Mouse (Mus musculus): ENCODE data around the gene Ppm1b. TPM values are rescaled to one million over a fixed set of nuclear protein-coding genes. Genes with fewer than 3 reads are reported as not detected.
"Not testable (repeated sequence)": the region's sequence is repeated elsewhere in the genome, so short reads cannot be mapped to it uniquely, and the experiment has no call there.

The Ppm1b gene
- polyA plus RNA-seq (2015; fragmentation: Nextera tagmentation; extraction: Ambion mirVana): 98.2 and 105 TPM in 2 replicates

- Histone ChIP-seq H3K4me1 (peaks cover 29% of the 10 kb centered on the region), H3K4me3 (peak within 1 kb of the TSS; percentile 81), H3K27me3 (no peaks in the 10 kb centered on the region), H3K36me3 (no peaks in the 10 kb centered on the region), H3K9ac (replicated peaks) (peak within 1 kb of the TSS; percentile 49), H3K27ac (replicated peaks) (peak within 1 kb of the TSS; percentile 96), H3K4me2 (replicated peaks) (peak within 1 kb of the TSS; percentile 54), H3K9me3 (no peaks in the 10 kb centered on the region)
- WGBS: 32% methylated on average over 9 of the region's 9 CpGs
- ATAC-seq (replicated peaks): no peak
Measured at GRCm38 (mm10) chr17:84956441-84956840, at the start of gene Ppm1b. Ppm1b (plus strand) TSS chr17:84956741.

DNA sequence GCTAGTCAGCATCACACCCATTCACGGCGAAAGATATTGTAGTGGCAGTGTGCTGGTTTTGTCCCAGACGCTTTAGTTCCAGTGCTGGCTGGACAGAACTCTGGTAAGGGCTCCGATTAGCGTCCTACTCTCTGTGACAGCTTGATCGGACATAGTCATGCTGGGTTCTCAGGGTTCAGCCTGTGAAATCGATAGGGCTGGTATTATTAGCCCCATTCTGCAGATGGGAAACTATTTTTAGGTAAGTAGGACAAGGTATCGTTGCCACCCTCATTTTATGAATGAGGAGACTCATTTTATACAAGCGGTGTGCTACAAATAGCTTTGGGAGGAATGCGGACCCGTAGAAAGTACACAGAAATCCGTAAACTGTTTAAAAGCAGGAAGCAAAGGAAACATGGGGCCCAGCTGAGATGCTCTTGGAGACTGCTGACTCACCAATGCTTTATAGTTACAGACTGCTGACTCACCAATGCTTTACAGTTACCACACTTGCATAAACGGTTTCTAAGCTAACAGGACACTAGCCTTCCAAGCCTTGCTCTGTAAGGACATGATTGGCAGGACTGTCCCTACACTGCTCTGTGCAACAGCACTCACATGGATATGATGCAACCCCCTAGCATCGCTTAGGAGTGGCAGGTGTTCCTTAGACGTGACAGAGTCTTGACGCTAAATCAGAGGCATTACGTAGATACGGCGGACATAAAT is 34.7 kb upstream of the Ppm1b start:
- H3K9me3 ChIP-seq: no peaks in the 10 kb centered on the region
- 89% methylated on average over 19 of the region's 19 CpGs for WGBS
- no peak overlapping the region for H3K4me3 ChIP-seq
- no peaks in the 10 kb centered on the region for H3K4me1 ChIP-seq
- H3K27ac ChIP-seq (replicated peaks): no peak overlapping the region
- no peaks in the 10 kb centered on the region for H3K36me3 ChIP-seq
- H3K27me3 ChIP-seq: no peaks in the 10 kb centered on the region
- no peak overlapping the region for H3K9ac ChIP-seq (replicated peaks)
- ATAC-seq (replicated peaks): no peak
- no peak overlapping the region for H3K4me2 ChIP-seq (replicated peaks)

DNA sequence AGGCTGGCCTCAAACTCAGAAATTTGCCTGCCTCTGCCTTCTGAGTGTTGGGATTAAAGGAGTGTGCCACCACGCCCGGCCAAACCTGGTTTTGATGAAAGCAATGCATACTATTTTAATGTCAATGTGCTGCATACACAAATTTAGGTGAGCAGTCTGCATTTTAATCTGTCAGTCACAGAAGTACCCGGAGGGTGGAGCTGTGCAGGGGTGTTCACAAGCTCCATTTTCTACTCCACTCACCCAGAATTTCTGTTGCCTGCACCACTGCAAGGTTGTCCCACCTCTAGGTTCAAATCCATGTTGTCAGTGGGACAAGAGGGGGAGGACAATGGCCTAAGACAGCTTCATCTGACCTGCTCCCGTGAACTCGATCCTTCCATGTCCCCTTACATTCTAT is 31.8 kb upstream of the Ppm1b start:
- Histone ChIP-seq H3K9me3 (no peaks in the 10 kb centered on the region), H3K27ac (replicated peaks) (no peak overlapping the region), H3K4me1 (no peaks in the 10 kb centered on the region), H3K27me3 (no peaks in the 10 kb centered on the region), H3K36me3 (no peaks in the 10 kb centered on the region), H3K9ac (replicated peaks) (no peak overlapping the region), H3K4me3 (no peak overlapping the region), H3K4me2 (replicated peaks) (no peak overlapping the region)
- WGBS: 91% methylated on average over 5 of the region's 5 CpGs
- no peak for ATAC-seq (replicated peaks)

GRCm38 (mm10) chr17:84926233-84926632 is 30.3 kb upstream of the Ppm1b start:
- Histone ChIP-seq H3K9ac (replicated peaks) (no peak overlapping the region), H3K4me3 (no peak overlapping the region), H3K9me3 (no peaks in the 10 kb centered on the region), H3K27me3 (no peaks in the 10 kb centered on the region), H3K27ac (replicated peaks) (no peak overlapping the region), H3K36me3 (no peaks in the 10 kb centered on the region), H3K4me1 (no peaks in the 10 kb centered on the region), H3K4me2 (replicated peaks) (no peak overlapping the region)
- ATAC-seq (replicated peaks): no peak
- 31% methylated on average over 5 of the region's 5 CpGs for WGBS

- WGBS: 82% methylated on average over 5 of the region's 5 CpGs
Measured at GRCm38 (mm10) chr17:84927580-84927979, 29.0 kb upstream of the Ppm1b start.

GRCm38 (mm10) chr17:84932943-84933342 is 23.6 kb upstream of the Ppm1b start:
- H3K4me2 ChIP-seq (replicated peaks): no peak overlapping the region
- H3K4me1 ChIP-seq: no peaks in the 10 kb centered on the region
- no peaks in the 10 kb centered on the region for H3K27me3 ChIP-seq
- H3K4me3 ChIP-seq: no peak overlapping the region
- no peak for ATAC-seq (replicated peaks)
- no peaks in the 10 kb centered on the region for H3K9me3 ChIP-seq
- no peak overlapping the region for H3K9ac ChIP-seq (replicated peaks)
- no peak overlapping the region for H3K27ac ChIP-seq (replicated peaks)
- no peaks in the 10 kb centered on the region for H3K36me3 ChIP-seq
- WGBS: 94% methylated on average over 7 of the region's 7 CpGs

More at GRCm38 (mm10) chr17:84927580-84927979, 29.0 kb upstream of the Ppm1b start:
- Histone ChIP-seq H3K9ac (replicated peaks) (no peak overlapping the region), H3K4me1 (no peaks in the 10 kb centered on the region), H3K4me2 (replicated peaks) (no peak overlapping the region), H3K27me3 (no peaks in the 10 kb centered on the region), H3K4me3 (no peak overlapping the region), H3K36me3 (no peaks in the 10 kb centered on the region), H3K9me3 (no peaks in the 10 kb centered on the region), H3K27ac (replicated peaks) (no peak overlapping the region)
- ATAC-seq (replicated peaks): no peak

GRCm38 (mm10) chr17:84933968-84934367 is 22.6 kb upstream of the Ppm1b start:
- no peaks in the 10 kb centered on the region for H3K9me3 ChIP-seq
- WGBS: 55% methylated on average over 5 of the region's 5 CpGs

GRCm38 (mm10) chr17:84935620-84936019 is 20.9 kb upstream of the Ppm1b start:
- H3K36me3 ChIP-seq; H3K4me2 ChIP-seq (replicated peaks); H3K4me3 ChIP-seq; H3K4me1 ChIP-seq; H3K27me3 ChIP-seq; H3K9ac ChIP-seq (replicated peaks); H3K27ac ChIP-seq (replicated peaks); ATAC-seq (replicated peaks); H3K9me3 ChIP-seq: not testable (repeated sequence)
- WGBS: 59% methylated on average over 4 of the region's 4 CpGs

More at GRCm38 (mm10) chr17:84933968-84934367, 22.6 kb upstream of the Ppm1b start:
- Histone ChIP-seq H3K4me2 (replicated peaks) (no peak overlapping the region), H3K9ac (replicated peaks) (no peak overlapping the region), H3K4me1 (no peaks in the 10 kb centered on the region), H3K27me3 (no peaks in the 10 kb centered on the region), H3K4me3 (no peak overlapping the region), H3K27ac (replicated peaks) (no peak overlapping the region), H3K36me3 (no peaks in the 10 kb centered on the region)
- no peak for ATAC-seq (replicated peaks)

- no peaks in the 10 kb centered on the region for H3K27me3 ChIP-seq
- WGBS: 53% methylated on average over 9 of the region's 9 CpGs
- H3K9ac ChIP-seq (replicated peaks): no peak overlapping the region
- ATAC-seq (replicated peaks): no peak
- H3K36me3 ChIP-seq: no peaks in the 10 kb centered on the region
- no peak overlapping the region for H3K4me2 ChIP-seq (replicated peaks)
- no peaks in the 10 kb centered on the region for H3K9me3 ChIP-seq
- no peak overlapping the region for H3K4me3 ChIP-seq
- H3K27ac ChIP-seq (replicated peaks): no peak overlapping the region
- H3K4me1 ChIP-seq: no peaks in the 10 kb centered on the region
Measured at GRCm38 (mm10) chr17:84936301-84936700, 20.2 kb upstream of the Ppm1b start.

GRCm38 (mm10) chr17:84936809-84937208 is 19.7 kb upstream of the Ppm1b start:
- Histone ChIP-seq H3K4me2 (replicated peaks) (no peak overlapping the region), H3K4me1 (no peaks in the 10 kb centered on the region), H3K9ac (replicated peaks) (no peak overlapping the region), H3K27me3 (no peaks in the 10 kb centered on the region), H3K9me3 (no peaks in the 10 kb centered on the region), H3K4me3 (no peak overlapping the region), H3K36me3 (no peaks in the 10 kb centered on the region), H3K27ac (replicated peaks) (no peak overlapping the region)
- WGBS: 94% methylated on average over 5 of the region's 5 CpGs
- ATAC-seq (replicated peaks): no peak

GRCm38 (mm10) chr17:84937220-84937619 is 19.3 kb upstream of the Ppm1b start:
- H3K9me3 ChIP-seq: no peaks in the 10 kb centered on the region
- H3K9ac ChIP-seq (replicated peaks): no peak overlapping the region
- no peak for ATAC-seq (replicated peaks)
- H3K27me3 ChIP-seq: no peaks in the 10 kb centered on the region
- WGBS: 90% methylated on average over 7 of the region's 7 CpGs
- no peaks in the 10 kb centered on the region for H3K36me3 ChIP-seq
- no peak overlapping the region for H3K4me2 ChIP-seq (replicated peaks)
- no peaks in the 10 kb centered on the region for H3K4me1 ChIP-seq
- no peak overlapping the region for H3K27ac ChIP-seq (replicated peaks)
- H3K4me3 ChIP-seq: no peak overlapping the region

DNA sequence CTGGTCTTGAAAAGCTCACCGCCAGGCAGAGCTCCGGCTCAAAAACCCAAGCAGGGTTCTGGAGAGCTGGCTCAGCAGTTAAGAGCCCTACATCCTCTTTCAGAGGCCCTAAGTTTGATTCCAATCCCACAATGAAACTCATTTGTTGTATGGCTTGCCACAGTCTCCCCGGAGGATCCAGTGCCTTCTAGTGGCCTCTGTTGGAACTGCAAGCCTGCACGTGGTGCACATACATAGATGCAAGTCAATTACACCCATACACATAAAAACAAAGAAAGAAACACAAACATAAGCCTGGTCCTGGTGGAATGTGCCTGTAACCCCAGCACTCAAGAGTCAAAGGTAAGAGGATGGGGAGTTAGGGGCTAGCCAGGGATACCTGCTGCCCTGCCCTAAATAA is 18.3 kb upstream of the Ppm1b start:
- Histone ChIP-seq H3K4me1 (no peaks in the 10 kb centered on the region), H3K27ac (replicated peaks) (no peak overlapping the region), H3K4me3 (no peak overlapping the region), H3K27me3 (no peaks in the 10 kb centered on the region), H3K9me3 (no peaks in the 10 kb centered on the region), H3K9ac (replicated peaks) (no peak overlapping the region), H3K36me3 (no peaks in the 10 kb centered on the region), H3K4me2 (replicated peaks) (no peak overlapping the region)
- 94% methylated on average over 4 of the region's 4 CpGs for WGBS
- no peak for ATAC-seq (replicated peaks)
